Mouse (Mus musculus): ENCODE data around the gene Yipf3.

Yipf3 gene

GRCm38 (mm10) chr17:46284653-46285052 is 36.8 kb downstream of the Yipf3 start:
- DNase-seq (ENCODE audit: low read depth), result no peak

GRCm38 (mm10) chr17:46285407-46285806 is 37.5 kb downstream of the Yipf3 start:
- no peak for DNase-seq (ENCODE audit: low read depth)

- DNase-seq (ENCODE audit: low read depth), result no peak
Observed at GRCm38 (mm10) chr17:46287678-46288095, 39.8 kb downstream of the Yipf3 start.

GRCm38 (mm10) chr17:46296601-46297000 is 48.7 kb downstream of the Yipf3 start:
- no peak for DNase-seq (ENCODE audit: low read depth)

GRCm38 (mm10) chr17:46297028-46297363 is 49.1 kb downstream of the Yipf3 start:
- no peak for DNase-seq (ENCODE audit: low read depth)

GRCm38 (mm10) chr17:46297364-46298219 is 49.7 kb downstream of the Yipf3 start, which contains the start of gene Dlk2:
Dlk2 (plus strand) TSS chr17:46297421.
- DNase-seq (ENCODE audit: low read depth), result no peak

- peak; percentile 50 for DNase-seq (ENCODE audit: low read depth)
Observed at GRCm38 (mm10) chr17:46298220-46298913, 50.5 kb downstream of the Yipf3 start.

- DNase-seq (ENCODE audit: low read depth), result no peak
Observed at GRCm38 (mm10) chr17:46301892-46302291, 54.0 kb downstream of the Yipf3 start.

Measured in c-Kit-positive CD71-negative TER-119-negative erythroid progenitor cells, embryonic 14.5 days (primary cell).